25 mouse cellular contexts compared by ENCODE assay signal in the genomic region with DNA sequence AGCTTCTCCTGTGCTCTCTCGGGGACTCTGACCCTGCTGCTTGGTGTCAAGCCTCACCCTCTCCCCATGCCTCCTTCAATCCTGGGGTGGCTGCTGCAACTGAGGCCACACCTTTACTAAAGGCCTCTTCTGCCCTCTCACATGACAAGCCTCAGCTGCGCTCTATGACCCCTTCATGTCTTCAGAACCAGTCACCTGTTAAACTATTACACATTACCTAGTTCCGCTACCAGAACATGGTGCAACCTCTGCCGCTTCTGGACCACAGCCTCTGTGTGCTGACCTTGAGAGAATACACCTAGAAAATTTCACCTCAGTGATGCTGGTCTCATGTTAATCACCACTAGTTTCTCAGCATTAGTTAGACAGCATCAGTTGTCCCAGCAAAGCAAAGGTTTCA.
DNase-seq lines count a peak whose midpoint lies in the region; ATAC-seq lines count a peak whose summit lies in the region.
"Had no signal": no experiment of that assay in that cellular context is flagged by ENCODE, and none has a peak within 500 bp of the region (broad histone marks: within the 10 kb centered on the region; RNA-seq: fewer than 3 reads in every experiment).

No protein-coding gene starts in this region.

- H3K27me3 ChIP-seq in kidney, embryonic 15.5 days = no peaks in the 10 kb centered on the region
- no peaks in the 10 kb centered on the region for H3K27me3 ChIP-seq in kidney, embryonic 16.5 days (ENCODE audit: insufficient read depth, low read length)
- no peaks in the 10 kb centered on the region for H3K27me3 ChIP-seq in kidney, embryonic 14.5 days (ENCODE audit: control insufficient read depth, insufficient read depth, low read length)
- H3K27me3 ChIP-seq: CH12.LX; embryonic facial prominence, embryonic 12.5 days; forebrain, embryonic 13.5 days; Patski had no signal

- peak; percentile 5 for DNase-seq in kidney, adult 11 months
- DNase-seq in kidney, postnatal 10 days = no peak
- DNase-seq in kidney, adult 8-10 months = peak; percentile 4 to 32
- peak; percentile 16 to 38 for DNase-seq in kidney, postnatal 36 days
- no peak for DNase-seq in kidney, postnatal 4 days
- DNase-seq: adrenal gland, adult 8-10 months; adrenal gland, postnatal 14 days; adrenal gland, postnatal 36 days; B cell, adult 2 months; cerebellum, adult 11-12 months; cerebellum, adult 2 months; cerebellum, adult 9-10 months; cerebellum, postnatal 10 days; cerebellum, postnatal 25 days had no signal

- no peak for ATAC-seq in kidney, embryonic 15.5 days (replicated peaks; ENCODE audit: low FRiP score)
- peak; percentile 63; the same call in 1 of the 2 replicates for ATAC-seq in kidney, embryonic 16.5 days (ENCODE audit: low FRiP score, low TSS enrichment)
- no peak for ATAC-seq in kidney, embryonic 14.5 days (ENCODE audit: low FRiP score, low TSS enrichment)
- ATAC-seq: activated CD4-positive, CD25-positive, alpha-beta regulatory T cell, adult 4 months; CD4-positive, CD25-positive, alpha-beta regulatory T cell, adult 4 months; forebrain, embryonic 13.5 days; Patski had no signal

- no peaks in the 10 kb centered on the region for H3K9me3 ChIP-seq in kidney, embryonic 15.5 days (replicated peaks)
- peaks cover 4% of the 10 kb centered on the region; the same call in 1 of the 2 replicates for H3K9me3 ChIP-seq in kidney, embryonic 16.5 days (ENCODE audit: low read length)
- H3K9me3 ChIP-seq in kidney, embryonic 14.5 days (ENCODE audit: control insufficient read depth, low read length) = 0 out of 2 replicates have a peak, but pooled peaks cover 3% of the 10 kb centered on the region
- H3K9me3 ChIP-seq: embryonic facial prominence, embryonic 12.5 days; forebrain, embryonic 13.5 days had no signal

- no peak overlapping the region for H3K4me2 ChIP-seq in kidney, embryonic 15.5 days
- no peak overlapping the region for H3K4me2 ChIP-seq in kidney, embryonic 16.5 days (replicated peaks; ENCODE audit: low read depth, low read length)
- no peak overlapping the region for H3K4me2 ChIP-seq in kidney, embryonic 14.5 days (replicated peaks; ENCODE audit: low read depth, low read length)
- H3K4me2 ChIP-seq: embryonic facial prominence, embryonic 12.5 days; forebrain, embryonic 13.5 days had no signal

- no peaks in the 10 kb centered on the region for H3K36me3 ChIP-seq in kidney, embryonic 15.5 days
- no peaks in the 10 kb centered on the region for H3K36me3 ChIP-seq in kidney, embryonic 16.5 days (ENCODE audit: insufficient read depth, low read length)
- H3K36me3 ChIP-seq in kidney, embryonic 14.5 days (ENCODE audit: control insufficient read depth, insufficient read depth, low read length) = no peaks in the 10 kb centered on the region
- H3K36me3 ChIP-seq: embryonic facial prominence, embryonic 10.5 days; embryonic facial prominence, embryonic 12.5 days; G1E had no signal

- WGBS in kidney, embryonic 15.5 days = 86% methylated on average over 4 of the region's 4 CpGs
- whole genome bisulfite sequencing in kidney, embryonic 16.5 days = 83% methylated on average over 4 of the region's 4 CpGs
- 92% methylated on average over 4 of the region's 4 CpGs for WGBS in kidney, embryonic 14.5 days

- no peak overlapping the region for H3K27ac ChIP-seq in kidney, embryonic 15.5 days
- no peak overlapping the region for H3K27ac ChIP-seq in kidney, embryonic 16.5 days (ENCODE audit: low read length)
- no peak overlapping the region for H3K27ac ChIP-seq in kidney, embryonic 14.5 days (ENCODE audit: low read depth, low read length)
- H3K27ac ChIP-seq: embryonic facial prominence, embryonic 10.5 days; embryonic facial prominence, embryonic 12.5 days; forebrain, embryonic 13.5 days had no signal

- H3K9ac ChIP-seq in kidney, embryonic 15.5 days = no peak overlapping the region
- no peak overlapping the region for H3K9ac ChIP-seq in kidney, embryonic 16.5 days (replicated peaks; ENCODE audit: low read length)
- no peak overlapping the region for H3K9ac ChIP-seq in kidney, embryonic 14.5 days (ENCODE audit: low read depth, low read length)
- H3K9ac ChIP-seq: embryonic facial prominence, embryonic 12.5 days; forebrain, embryonic 13.5 days had no signal

- H3K4me3 ChIP-seq in kidney, embryonic 15.5 days (replicated peaks) = no peak overlapping the region
- no peak overlapping the region for H3K4me3 ChIP-seq in kidney, embryonic 16.5 days (ENCODE audit: low read length)
- H3K4me3 ChIP-seq in kidney, embryonic 14.5 days (ENCODE audit: low read length) = no peak overlapping the region
- H3K4me3 ChIP-seq: embryonic facial prominence, embryonic 10.5 days; embryonic facial prominence, embryonic 12.5 days; forebrain, embryonic 13.5 days had no signal

- H3K4me1 ChIP-seq in kidney, embryonic 15.5 days = no peaks in the 10 kb centered on the region
- no peaks in the 10 kb centered on the region for H3K4me1 ChIP-seq in kidney, embryonic 16.5 days (ENCODE audit: insufficient read depth, low read length)
- H3K4me1 ChIP-seq in kidney, embryonic 14.5 days (ENCODE audit: control insufficient read depth, insufficient read depth, low read length) = no peaks in the 10 kb centered on the region
- H3K4me1 ChIP-seq: embryonic facial prominence, embryonic 10.5 days; embryonic facial prominence, embryonic 12.5 days; forebrain, embryonic 13.5 days had no signal

Comparison
In these comparisons a context has a peak if more than half of its experiments do, and no peak if none do; other contexts are left out.
1. DNase-seq: peak in kidney, adult 11 months (single experiment), kidney, adult 8-10 months (2 of 2) and kidney, postnatal 36 days (2 of 2); none in kidney, postnatal 10 days (single experiment) and kidney, postnatal 4 days (0 of 2).